Mouse (Mus musculus): ENCODE results near the gene D130040H23Rik. TPM values are rescaled to one million over a fixed set of nuclear protein-coding genes. Genes with fewer than 3 reads are reported as not detected.
A peak's percentile ranks its signal among the peaks of the same experiment; 100 is the strongest.

Gene D130040H23Rik
- total and polyA plus RNA-seq, 3 experiments, result 14.4 to 26.6 (median 20.1) TPM

GRCm38 (mm10) chr8:69272435-69272834 lies 1.6 kb downstream of the D130040H23Rik start:
- dilution Hi-C loops (cut with MboI; ENCODE audit: extremely low pct_ligation_motif_present, extremely low pct_unique_long_range_greater_than_20kb, low sequenced_read_pairs), result no loop called here
- Histone ChIP-seq H3K4me1 (ENCODE audit: control insufficient read depth in 1 of 2, insufficient read depth in 2 of 2) (peaks cover 10 to 42% of the 10 kb centered on the region in 2 experiments), H3K4me3 (replicated peaks in 1 of 3; ENCODE audit: low read depth in 2 of 3, low read length in 2 of 3, poor library complexity in 1 of 3) (peak overlapping the region; percentile 49 to 78 (median 63)), H3K27ac (ENCODE audit: insufficient read depth, low read depth) (peak overlapping the region; percentile 88), H3K9ac (ENCODE audit: insufficient read depth, low read depth) (peak overlapping the region; percentile 28; the same call in 1 of the 2 replicates), H3K79me2 (replicated peaks; ENCODE audit: control insufficient read depth, extremely low read depth, insufficient read depth, poor library complexity, severe bottlenecking) (peaks cover 55% of the 10 kb centered on the region), H3K4me2 (ENCODE audit: insufficient read depth, low read depth, poor library complexity, severe bottlenecking) (peak overlapping the region; percentile 76), H3K27me3 (replicated peaks) (no peaks in the 10 kb centered on the region), H3K9me3 (replicated peaks; ENCODE audit: low read length) (peaks cover 24% of the 10 kb centered on the region), H3K36me3 (replicated peaks in 1 of 2; ENCODE audit: control insufficient read depth in 1 of 2, insufficient read depth in 1 of 2, low read length in 1 of 2) (peaks cover 27 to 38% of the 10 kb centered on the region in 2 experiments)
- peak; percentile 74 for DNase-seq (ENCODE audit: extremely low read depth)
- in situ Hi-C loops (cut with MboI; ENCODE audit: low pct_ligation_motif_present, low pct_unique_long_range_greater_than_20kb, low sequenced_read_pairs), result no loop called here
- peak; percentile 88 for TF ChIP-seq IRF4 (IDR thresholded peaks at IDR 0.05; ENCODE audit: low read depth, low read length)
- TF ChIP-seq POLR2A (IDR thresholded peaks at IDR 0.05; ENCODE audit: low read depth, low read length), result no peak
- TF ChIP-seq EP300 (IDR thresholded peaks at IDR 0.05; ENCODE audit: low read length), result peak; percentile 78
- peak; percentile 81 for TF ChIP-seq MEF2A (IDR thresholded peaks at IDR 0.05; ENCODE audit: borderline replicate concordance, low read depth, low read length)
- no peak for TF ChIP-seq HCFC1 (IDR thresholded peaks at IDR 0.05; ENCODE audit: low read depth, low read length)
- TF ChIP-seq JUN (IDR thresholded peaks at IDR 0.05; ENCODE audit: insufficient read depth, low read depth, low read length), result no peak
- TF ChIP-seq ZC3H11A (IDR thresholded peaks at IDR 0.05; ENCODE audit: low read depth, low read length), result no peak
- TF ChIP-seq MXI1 (IDR thresholded peaks at IDR 0.05; ENCODE audit: low read depth, low read length), result peak; percentile 92
- TF ChIP-seq ZMIZ1 (IDR thresholded peaks at IDR 0.05; ENCODE audit: low read depth, low read length), result no peak
- no peak for TF ChIP-seq USF1 (IDR thresholded peaks at IDR 0.05; ENCODE audit: low read depth, low read length)
- 0 out of 2 replicates have a peak, but pooled peaks have one; percentile 57 for TF ChIP-seq MYC (IDR thresholded peaks at IDR 0.05; ENCODE audit: low read depth, low read length)
- peak; percentile 96 for TF ChIP-seq ETS1 (conservative IDR thresholded peaks at IDR 0.05; ENCODE audit: low read depth, low read length)
- TF ChIP-seq MAZ (IDR thresholded peaks at IDR 0.05; ENCODE audit: low read depth, low read length), result 0 out of 2 replicates have a peak, but pooled peaks have one; percentile 18
- no peak for TF ChIP-seq CTCF (conservative IDR thresholded peaks at IDR 0.05 in 1 of 2, IDR thresholded peaks at IDR 0.05 in 1 of 2; ENCODE audit: low read depth in 2 of 2, low read length in 2 of 2)
- TF ChIP-seq ZNF384 (IDR thresholded peaks at IDR 0.05; ENCODE audit: low read depth, low read length), result peak; percentile 40; the same call in 1 of the 2 replicates
- no peak; the same call in 1 of the 2 replicates for TF ChIP-seq RAD21 (IDR thresholded peaks at IDR 0.05; ENCODE audit: low read depth, low read length)
- no peak for TF ChIP-seq PAX5 (IDR thresholded peaks at IDR 0.05; ENCODE audit: low read length)
- no peak; the same call in 1 of the 2 replicates for TF ChIP-seq JUND (conservative IDR thresholded peaks at IDR 0.05; ENCODE audit: low read depth, low read length)
- TF ChIP-seq GABPA (IDR thresholded peaks at IDR 0.05; ENCODE audit: insufficient replicate concordance, low read depth, low read length), result no peak
- TF ChIP-seq NRF1 (IDR thresholded peaks at IDR 0.05; ENCODE audit: low read depth, low read length), result 0 out of 2 replicates have a peak, but pooled peaks have one; percentile 16
- TF ChIP-seq E2F4 (IDR thresholded peaks at IDR 0.05; ENCODE audit: insufficient replicate concordance, low read depth, low read length), result no peak
- TF ChIP-seq UBTF (IDR thresholded peaks at IDR 0.05; ENCODE audit: low read depth, low read length), result no peak
- no peak for TF ChIP-seq ZKSCAN1 (IDR thresholded peaks at IDR 0.05; ENCODE audit: borderline replicate concordance, low read depth, low read length)
- TF ChIP-seq CHD2 (IDR thresholded peaks at IDR 0.05; ENCODE audit: low read length), result peak; percentile 64
- TF ChIP-seq BHLHE40 (IDR thresholded peaks at IDR 0.05; ENCODE audit: low read depth, low read length), result peak; percentile 85
- TF ChIP-seq MAFK (IDR thresholded peaks at IDR 0.05; ENCODE audit: insufficient replicate concordance, low read length), result peak; percentile 89
- TF ChIP-seq KAT2A (IDR thresholded peaks at IDR 0.05; ENCODE audit: insufficient replicate concordance, low read length), result no peak
- TF ChIP-seq POLR2AphosphoS2 (IDR thresholded peaks at IDR 0.05; ENCODE audit: low read depth, low read length), result no peak
- no peak for TF ChIP-seq NELFE (IDR thresholded peaks at IDR 0.05; ENCODE audit: low read depth, low read length)
- no peak for TF ChIP-seq SMC3 (IDR thresholded peaks at IDR 0.05; ENCODE audit: low read depth, low read length)
- no peak for TF ChIP-seq USF2 (conservative IDR thresholded peaks at IDR 0.05; ENCODE audit: low read depth, low read length)
- peak; percentile 59; the same call in 1 of the 2 replicates for TF ChIP-seq MAX (IDR thresholded peaks at IDR 0.05; ENCODE audit: low read length)
- no peak for TF ChIP-seq CHD1 (IDR thresholded peaks at IDR 0.05; ENCODE audit: low read depth, low read length)
- peak; percentile 74; the same call in 1 of the 2 replicates for TF ChIP-seq TCF12 (IDR thresholded peaks at IDR 0.05; ENCODE audit: low read depth, low read length)
- peak; percentile 93 for TF ChIP-seq SIN3A (IDR thresholded peaks at IDR 0.05; ENCODE audit: low read length)
- no peak for TF ChIP-seq RCOR1 (conservative IDR thresholded peaks at IDR 0.05; ENCODE audit: low read depth, low read length)
- no peak for TF ChIP-seq ELF1 (IDR thresholded peaks at IDR 0.05; ENCODE audit: low read depth, low read length)
- TF ChIP-seq TBP (conservative IDR thresholded peaks at IDR 0.05; ENCODE audit: low read depth, low read length), result no peak
